Comparison of ENCODE assay signal across 15 mouse cellular contexts in genomic region chr2:70701571-70701970, GRCm38 (mm10). TPM values are rescaled to one million over a fixed set of nuclear protein-coding genes. Genes with fewer than 3 reads are reported as not detected.
DNase-seq lines count a peak whose midpoint lies in the region.
"Had no signal": no experiment of that assay in that cellular context is flagged by ENCODE, and none has a peak within 500 bp of the region (broad histone marks: within the 10 kb centered on the region; RNA-seq: fewer than 3 reads in every experiment).

No protein-coding gene starts in this region.

- DNase-seq in CD4-positive helper T cell, adult 2 months (ENCODE audit: low read depth, low spot score), result peak; percentile 54
- DNase-seq in MEL-GATA-1-ER (ENCODE audit: extremely low read depth, low read depth), result peak; percentile 13
- DNase-seq in induced T-regulatory cell, adult 2 months (ENCODE audit: low read depth), result peak; percentile 25
- DNase-seq in thymus, postnatal 10 days (ENCODE audit: low spot score in 2 of 2), result peak; percentile 44 to 60
- no peak for DNase-seq in adrenal gland, postnatal 25 days
- DNase-seq in urinary bladder, postnatal 36 days (ENCODE audit: low spot score in 2 of 2), result no peak
- no peak for DNase-seq in right cerebral cortex, postnatal 10 days (ENCODE audit: low spot score in 2 of 2)
- no peak for DNase-seq in left cerebral cortex, postnatal 25 days (ENCODE audit: low spot score in 2 of 2)
- DNase-seq: cerebellum, adult 9-10 months; gastrocnemius, postnatal 25 days; kidney, postnatal 36 days; liver, embryonic 13.5 days; lung, postnatal 4 days; midbrain, embryonic 14.5 days had no signal

- intact Hi-C loops in left cerebral cortex, postnatal 25 days (cut with DNase I), result loop anchor here (10.0 kb wide), 1 partner anchor 523 kb away; no protein-coding TSS in a partner anchor

RNA-seq across cellular contexts. Expression of gene Gm26558, which starts 39.7 kb away (rescaled TPM):
- total RNA-seq in adrenal gland, postnatal 25 days (2021), result 0.52 TPM in 1 of 2 replicates, not detected in the other
- total RNA-seq in left cerebral cortex, postnatal 25 days (2021), result not detected
- total RNA-seq: gastrocnemius, postnatal 25 days; neutrophil, adult 5-6 weeks had no signal

RNA-seq across cellular contexts. Expression of gene Gorasp2, which starts 40.2 kb away (rescaled TPM):
- total RNA-seq in adrenal gland, postnatal 25 days (2021), result 102 and 108 TPM in 2 replicates
- 100 to 1,000 TPM in 1 of 2 experiments, 10 to 100 TPM in 1; 93.5 to 102 TPM for total RNA-seq in left cerebral cortex, postnatal 25 days (2021)

Comparison
In these comparisons a context has a peak if more than half of its experiments do, and no peak if none do; other contexts are left out.
1. DNase-seq: peak in CD4-positive helper T cell, adult 2 months (single experiment), MEL-GATA-1-ER (single experiment), induced T-regulatory cell, adult 2 months (single experiment) and thymus, postnatal 10 days (2 of 2); none in adrenal gland, postnatal 25 days (single experiment), urinary bladder, postnatal 36 days (0 of 2), right cerebral cortex, postnatal 10 days (0 of 2) and left cerebral cortex, postnatal 25 days (0 of 2).